Mouse (Mus musculus): ENCODE data around the gene Zscan20. TPM values are rescaled to one million over a fixed set of nuclear protein-coding genes. Genes with fewer than 3 reads are reported as not detected.
A peak's percentile ranks its signal among the peaks of the same experiment; 100 is the strongest.
"Not testable (repeated sequence)": the region's sequence is repeated elsewhere in the genome, so short reads cannot be mapped to it uniquely, and the experiment has no call there.

The Zscan20 gene
- polyA plus RNA-seq, 1 experiment from 2014 or later, result 9.2 TPM

DNA sequence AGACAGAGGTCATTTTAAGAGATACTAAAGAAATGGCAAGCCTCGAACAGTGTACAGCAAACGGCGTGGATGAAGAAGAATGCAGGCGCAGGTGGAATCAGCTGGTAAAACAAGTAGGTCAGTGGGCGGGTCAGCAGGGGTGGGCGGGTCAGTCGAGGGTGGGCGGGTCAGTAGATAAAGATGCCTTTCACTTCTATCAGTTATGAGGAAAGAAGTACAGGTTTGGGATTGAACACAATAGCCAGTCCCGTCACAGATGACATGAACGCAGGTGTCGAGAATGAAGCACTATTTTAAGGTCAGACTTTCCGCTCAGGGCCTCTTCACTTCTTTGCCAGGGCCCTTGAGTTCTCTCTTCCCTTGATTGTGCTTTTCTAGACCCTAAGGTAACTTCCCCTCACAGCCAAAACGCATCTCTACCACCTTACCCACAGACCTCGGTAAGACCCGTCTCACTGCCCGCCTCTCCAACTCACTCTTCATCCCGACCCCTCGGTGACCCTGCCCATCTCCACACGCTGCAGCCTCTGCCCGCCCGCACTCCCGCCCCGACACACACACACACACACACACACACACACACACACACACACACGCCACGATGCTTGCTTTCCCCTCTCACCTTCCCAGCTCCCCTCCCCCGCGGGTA, 498 bp downstream of the Zscan20 start:
- Histone ChIP-seq H3K27ac (replicated peaks) (peak overlapping the region; percentile 55), H3K27me3 (no peaks in the 10 kb centered on the region), H3K4me2 (replicated peaks) (peak overlapping the region; percentile 75), H3K36me3 (peaks cover 3% of the 10 kb centered on the region), H3K4me3 (peak overlapping the region; percentile 73), H3K9me3 (no peaks in the 10 kb centered on the region), H3K4me1 (peaks cover 14% of the 10 kb centered on the region), H3K9ac (replicated peaks) (peak overlapping the region; percentile 83)
- 12% methylated on average over 22 of the region's 27 CpGs for WGBS
- peak; percentile 82 for ATAC-seq (ENCODE audit: low FRiP score, low read depth)

DNA sequence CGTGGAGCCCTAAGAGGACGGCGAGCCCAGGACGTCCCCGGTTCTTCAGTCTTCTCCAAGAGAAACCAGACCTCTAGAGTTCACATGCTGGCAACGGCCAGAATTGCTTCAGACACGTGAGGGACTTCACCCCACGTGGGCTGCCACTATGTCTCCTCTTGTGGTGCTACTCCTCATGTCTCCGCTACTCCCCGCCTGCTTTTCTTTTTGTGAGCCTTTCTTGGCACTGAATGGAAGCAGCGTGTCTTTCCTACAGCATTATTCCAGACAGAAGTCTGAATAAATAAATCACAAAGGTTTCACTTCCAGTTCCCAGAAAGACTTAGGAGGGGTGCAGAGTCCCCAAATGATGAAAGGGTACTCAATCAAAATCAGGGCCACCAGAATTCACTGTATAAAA, 2.2 kb downstream of the Zscan20 start:
- no peak overlapping the region for H3K4me2 ChIP-seq (replicated peaks)
- no peaks in the 10 kb centered on the region for H3K9me3 ChIP-seq
- H3K27ac ChIP-seq (replicated peaks), result no peak overlapping the region
- H3K4me3 ChIP-seq, result no peak overlapping the region
- no peak for ATAC-seq (ENCODE audit: low FRiP score, low read depth)
- no peak overlapping the region for H3K9ac ChIP-seq (replicated peaks)
- 87% methylated on average over 11 of the region's 11 CpGs for WGBS
- H3K4me1 ChIP-seq, result peaks cover 14% of the 10 kb centered on the region
- peaks cover 20% of the 10 kb centered on the region for H3K36me3 ChIP-seq
- no peaks in the 10 kb centered on the region for H3K27me3 ChIP-seq

DNA sequence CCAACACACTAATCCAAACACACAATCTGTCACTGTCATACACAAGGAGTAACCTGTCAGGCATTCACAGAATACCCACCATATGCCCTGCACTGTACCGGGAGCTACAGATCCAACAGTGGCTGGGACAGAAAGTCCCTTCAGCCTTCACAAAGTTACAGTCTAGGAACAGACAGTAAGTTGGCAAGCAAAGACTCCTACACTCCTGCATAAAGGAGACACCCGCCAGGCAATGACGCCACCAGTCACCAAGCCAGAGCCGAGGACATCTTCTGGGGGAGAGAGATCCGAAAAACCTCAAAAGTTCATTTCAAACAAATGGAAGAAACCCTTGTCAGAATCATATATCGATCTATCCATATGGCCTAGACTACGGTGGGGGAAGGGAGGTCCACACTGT, 3.3 kb downstream of the Zscan20 start:
- Histone ChIP-seq H3K4me1 (peaks cover 14% of the 10 kb centered on the region), H3K9me3 (no peaks in the 10 kb centered on the region), H3K27ac (replicated peaks) (no peak overlapping the region), H3K4me2 (replicated peaks) (no peak overlapping the region), H3K9ac (replicated peaks) (no peak overlapping the region), H3K4me3 (no peak overlapping the region), H3K27me3 (no peaks in the 10 kb centered on the region), H3K36me3 (peaks cover 31% of the 10 kb centered on the region)
- 94% methylated on average over 7 of the region's 7 CpGs for WGBS
- no peak for ATAC-seq (ENCODE audit: low FRiP score, low read depth)

DNA sequence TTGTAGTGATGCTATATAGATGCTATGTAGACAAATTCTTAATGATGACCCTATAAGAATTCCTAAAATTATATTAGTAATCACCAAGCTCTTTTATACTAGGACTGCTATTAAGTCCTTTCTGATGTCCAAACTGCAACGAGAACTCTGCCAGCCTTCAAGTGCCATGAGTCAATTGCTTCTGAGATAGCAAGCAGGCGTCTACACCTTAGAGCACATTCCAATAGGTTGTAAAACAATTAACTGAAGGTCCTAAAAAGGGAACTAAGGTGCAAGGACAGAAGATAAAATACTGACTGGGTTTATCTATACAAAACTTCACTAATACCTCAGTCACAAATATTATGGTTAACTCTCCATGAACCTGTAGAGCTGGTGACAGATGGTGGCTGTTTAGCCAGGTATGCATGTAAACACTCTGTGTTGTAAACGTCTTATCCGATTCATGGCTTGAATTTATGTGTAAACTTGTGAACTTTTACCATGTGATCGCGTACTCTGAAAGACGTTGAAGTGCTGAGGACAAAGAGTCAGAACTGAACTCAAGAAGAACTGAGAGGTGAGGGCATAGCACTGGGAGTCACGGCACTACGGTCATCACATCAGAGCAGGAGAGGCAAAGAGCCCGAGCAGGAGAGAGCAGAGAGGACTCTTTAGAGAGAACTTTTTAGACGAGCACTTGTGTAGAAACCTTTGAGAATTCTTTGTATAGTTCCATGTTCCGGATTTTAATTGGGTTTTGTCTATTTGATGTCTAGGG, 11.9 kb downstream of the Zscan20 start:
- Histone ChIP-seq H3K4me3 (no peak overlapping the region), H3K9me3 (no peaks in the 10 kb centered on the region), H3K4me1 (no peaks in the 10 kb centered on the region), H3K27ac (replicated peaks) (no peak overlapping the region), H3K27me3 (no peaks in the 10 kb centered on the region), H3K36me3 (peaks cover 32% of the 10 kb centered on the region), H3K9ac (replicated peaks) (no peak overlapping the region), H3K4me2 (replicated peaks) (no peak overlapping the region)
- ATAC-seq (ENCODE audit: low FRiP score, low read depth), result no peak
- 94% methylated on average over 12 of the region's 12 CpGs for WGBS

DNA sequence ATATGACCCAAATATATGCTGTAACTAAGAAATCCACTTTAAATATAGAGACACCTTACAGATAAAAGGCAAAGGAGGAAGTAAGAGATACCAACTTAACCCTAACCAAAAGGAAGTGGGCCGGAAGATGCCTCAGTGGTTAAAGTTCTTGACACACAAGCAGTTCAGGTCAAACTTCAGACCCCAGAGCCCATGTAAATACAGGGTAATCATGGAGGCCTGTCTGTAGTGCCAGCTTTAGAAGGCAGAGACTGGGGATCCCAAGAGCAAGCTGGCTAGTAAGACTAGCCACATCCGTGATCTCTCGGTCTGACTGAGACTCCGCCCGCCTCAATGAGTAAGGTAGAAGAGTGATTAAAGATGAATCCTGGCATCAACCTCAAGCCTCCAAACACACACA, 15.8 kb downstream of the Zscan20 start:
- H3K4me3 ChIP-seq, result no peak overlapping the region
- no peaks in the 10 kb centered on the region for H3K4me1 ChIP-seq
- no peaks in the 10 kb centered on the region for H3K27me3 ChIP-seq
- no peaks in the 10 kb centered on the region for H3K9me3 ChIP-seq
- ATAC-seq (ENCODE audit: low FRiP score, low read depth), result no peak
- peaks cover 44% of the 10 kb centered on the region for H3K36me3 ChIP-seq
- no peak overlapping the region for H3K27ac ChIP-seq (replicated peaks)
- H3K9ac ChIP-seq (replicated peaks), result no peak overlapping the region
- no peak overlapping the region for H3K4me2 ChIP-seq (replicated peaks)
- 94% methylated on average over 5 of the region's 5 CpGs for WGBS

DNA sequence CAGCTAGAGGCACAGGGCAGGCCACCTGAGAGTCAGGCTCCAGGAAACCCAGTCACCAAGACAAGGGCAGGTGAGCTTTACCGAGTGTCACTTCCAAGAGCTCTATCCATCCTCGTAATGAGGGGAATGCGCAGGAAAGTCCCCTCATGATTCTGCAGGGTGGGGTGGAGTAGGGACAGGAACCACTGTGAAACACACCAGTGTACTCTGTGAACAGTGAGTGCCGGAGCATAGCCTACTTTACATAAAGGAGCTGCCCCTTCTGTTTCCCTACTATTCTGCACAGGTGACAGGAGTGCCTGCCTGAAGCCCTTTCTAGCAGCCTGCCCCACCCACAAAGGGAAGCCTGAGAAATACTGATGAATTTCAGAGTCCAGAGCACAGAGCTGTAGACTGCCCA, 16.6 kb downstream of the Zscan20 start:
- Histone ChIP-seq H3K4me2 (replicated peaks) (no peak overlapping the region), H3K9me3 (no peaks in the 10 kb centered on the region), H3K4me1 (no peaks in the 10 kb centered on the region), H3K9ac (replicated peaks) (no peak overlapping the region), H3K27me3 (no peaks in the 10 kb centered on the region), H3K27ac (replicated peaks) (no peak overlapping the region), H3K4me3 (no peak overlapping the region), H3K36me3 (peaks cover 50% of the 10 kb centered on the region)
- WGBS, result 96% methylated on average over 4 of the region's 4 CpGs
- no peak for ATAC-seq (ENCODE audit: low FRiP score, low read depth)

DNA sequence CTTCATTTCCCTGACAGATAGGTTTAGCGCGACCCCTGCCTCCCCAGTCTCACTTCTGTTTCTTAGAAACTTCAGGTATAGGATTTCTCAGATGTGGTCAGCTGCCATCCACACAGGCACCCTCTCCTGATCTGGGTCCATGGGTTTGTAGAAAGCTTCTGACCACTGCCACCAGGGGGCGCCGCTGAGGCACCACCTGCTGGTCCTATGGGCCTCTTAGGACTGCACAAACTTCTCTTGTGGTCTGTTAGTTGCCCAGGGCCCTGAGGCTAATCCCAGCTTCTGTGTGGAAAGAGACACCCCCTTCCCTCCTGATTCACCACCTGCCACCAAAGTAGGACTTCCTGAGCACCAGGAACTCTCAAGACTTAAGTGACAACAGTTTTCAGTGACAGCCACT, 30.7 kb downstream of the Zscan20 start:
- peaks cover 58% of the 10 kb centered on the region for H3K36me3 ChIP-seq
- WGBS, result 47% methylated on average over 4 of the region's 4 CpGs
- no peak overlapping the region for H3K27ac ChIP-seq (replicated peaks)
- H3K4me3 ChIP-seq, result no peak overlapping the region
- H3K27me3 ChIP-seq, result no peaks in the 10 kb centered on the region
- ATAC-seq (ENCODE audit: low FRiP score, low read depth), result no peak
- H3K4me1 ChIP-seq, result no peaks in the 10 kb centered on the region
- no peak overlapping the region for H3K4me2 ChIP-seq (replicated peaks)
- H3K9me3 ChIP-seq, result peaks cover 39% of the 10 kb centered on the region
- H3K9ac ChIP-seq (replicated peaks), result no peak overlapping the region

DNA sequence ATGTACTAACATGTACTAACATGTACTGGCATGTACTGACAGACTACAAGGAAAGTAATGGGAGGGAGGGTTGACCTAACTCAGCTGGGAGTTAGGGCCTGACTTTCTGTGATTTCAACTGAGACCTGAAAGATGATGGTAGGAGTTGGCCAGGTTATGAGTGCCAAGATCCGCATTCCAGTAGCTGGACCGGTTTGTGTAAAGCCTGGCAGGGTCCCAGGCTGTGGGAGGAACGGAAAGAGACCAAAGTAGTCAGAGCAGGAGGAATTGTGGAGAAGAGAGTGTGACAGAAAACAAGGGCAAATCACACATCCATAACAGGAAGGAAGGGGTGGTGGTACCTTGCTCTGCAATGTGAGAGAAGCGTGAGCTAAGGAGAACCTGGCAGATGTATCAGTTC, 34.1 kb downstream of the Zscan20 start:
- 97% methylated on average over 4 of the region's 4 CpGs for WGBS
- Histone ChIP-seq H3K9ac (replicated peaks) (no peak overlapping the region), H3K9me3 (peaks cover 5% of the 10 kb centered on the region), H3K4me1 (no peaks in the 10 kb centered on the region), H3K4me3 (no peak overlapping the region), H3K27ac (replicated peaks) (no peak overlapping the region), H3K27me3 (no peaks in the 10 kb centered on the region), H3K4me2 (replicated peaks) (no peak overlapping the region), H3K36me3 (peaks cover 24% of the 10 kb centered on the region)
- ATAC-seq (ENCODE audit: low FRiP score, low read depth), result no peak

DNA sequence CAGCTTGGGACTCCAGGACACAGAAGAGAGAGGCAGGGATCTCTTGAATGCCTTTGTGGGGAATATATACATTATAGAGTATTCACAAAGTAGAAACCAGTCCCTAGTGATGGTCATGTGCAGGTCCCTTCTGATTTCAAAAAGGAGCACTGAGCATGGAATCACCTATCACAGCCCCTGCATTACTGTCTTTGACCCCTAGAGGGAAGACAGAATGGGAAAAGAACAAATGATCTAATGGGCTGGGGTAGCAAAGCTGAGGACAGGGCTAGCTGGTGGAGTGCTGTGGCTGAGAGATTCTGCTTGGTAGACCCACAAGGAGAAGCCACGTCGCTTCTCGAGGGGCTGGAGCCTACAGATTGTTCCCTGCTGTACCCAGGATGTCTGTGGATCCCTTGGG, 49.6 kb downstream of the Zscan20 start:
- Histone ChIP-seq H3K9me3 (no peaks in the 10 kb centered on the region), H3K4me1 (no peaks in the 10 kb centered on the region), H3K4me3 (no peak overlapping the region), H3K27me3 (no peaks in the 10 kb centered on the region), H3K27ac (replicated peaks) (no peak overlapping the region), H3K36me3 (no peaks in the 10 kb centered on the region), H3K9ac (replicated peaks) (no peak overlapping the region), H3K4me2 (replicated peaks) (no peak overlapping the region)
- WGBS, result 88% methylated on average over 3 of the region's 3 CpGs
- ATAC-seq (ENCODE audit: low FRiP score, low read depth), result no peak

DNA sequence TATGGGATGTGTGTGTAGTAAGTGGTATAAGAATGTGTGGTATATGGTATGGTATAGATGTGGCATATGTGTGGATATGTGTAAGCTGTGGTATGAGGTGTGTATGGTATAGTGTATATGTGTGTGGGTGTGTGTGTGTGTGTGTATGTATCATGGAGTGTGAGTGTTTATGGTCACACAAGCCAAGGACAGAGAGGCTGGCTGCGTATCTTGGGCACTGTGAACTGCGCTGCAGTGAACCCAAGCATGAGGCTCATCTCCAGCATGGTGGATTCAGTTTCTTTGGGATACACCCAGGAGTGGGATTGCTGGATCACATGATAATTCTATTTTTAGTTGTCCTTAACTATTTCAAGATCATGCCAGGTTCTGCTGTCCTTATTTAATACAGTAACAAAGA, 55.7 kb downstream of the Zscan20 start:
- Histone ChIP-seq H3K27ac (replicated peaks) (no peak overlapping the region), H3K9me3 (no peaks in the 10 kb centered on the region), H3K27me3 (no peaks in the 10 kb centered on the region), H3K9ac (replicated peaks) (no peak overlapping the region), H3K4me3 (no peak overlapping the region), H3K36me3 (no peaks in the 10 kb centered on the region), H3K4me1 (no peaks in the 10 kb centered on the region), H3K4me2 (replicated peaks) (no peak overlapping the region)
- WGBS, result 97% methylated on average over 2 of the region's 2 CpGs
- no peak for ATAC-seq (ENCODE audit: low FRiP score, low read depth)

DNA sequence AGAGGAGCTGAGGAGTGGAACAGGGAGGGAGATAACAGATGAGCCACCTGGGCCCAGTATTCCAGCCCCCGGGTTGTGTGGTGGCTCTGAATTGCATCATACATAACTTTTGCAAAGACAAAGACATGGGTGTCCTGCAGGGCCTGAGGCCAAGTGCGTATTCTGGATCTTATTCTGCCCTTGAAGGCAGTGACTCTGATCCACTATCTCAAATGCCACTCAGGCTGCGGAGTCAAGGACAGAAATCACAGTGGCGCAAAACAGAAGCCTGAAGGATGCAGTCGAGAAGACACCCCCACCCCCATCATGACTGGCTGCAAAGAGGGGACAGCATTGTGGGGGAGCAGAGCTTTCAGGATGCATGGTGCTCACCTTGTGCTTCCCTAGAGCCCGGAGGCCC, 59.1 kb downstream of the Zscan20 start:
- no peak overlapping the region for H3K4me2 ChIP-seq (replicated peaks)

DNA sequence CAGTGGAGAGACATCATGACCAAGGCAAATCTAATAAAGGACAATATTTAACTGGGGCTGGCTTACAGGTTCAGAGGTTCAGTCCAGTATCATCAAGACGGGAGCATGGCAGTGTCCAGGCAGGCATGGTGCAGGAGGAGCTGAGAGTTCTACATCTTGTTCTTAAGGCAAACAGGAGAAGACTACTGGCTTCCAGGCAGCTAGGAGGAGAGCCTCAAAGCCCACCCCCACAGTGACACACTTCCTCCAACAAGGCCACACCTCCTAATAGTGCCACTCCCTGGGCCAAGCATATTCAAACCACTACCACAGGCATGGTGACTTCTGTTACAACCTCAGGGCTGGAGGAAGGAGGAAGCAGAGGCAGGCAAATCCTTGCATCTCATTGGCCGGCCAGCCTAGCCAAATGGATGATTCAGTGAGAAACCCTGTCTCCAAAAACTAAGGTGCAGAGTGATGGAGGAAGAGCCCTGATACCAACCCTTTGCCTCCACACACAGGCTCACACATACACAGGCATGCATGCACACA, 65.9 kb downstream of the Zscan20 start:
- H3K36me3 ChIP-seq; H3K4me2 ChIP-seq (replicated peaks); H3K4me1 ChIP-seq; ATAC-seq (ENCODE audit: low FRiP score, low read depth); H3K4me3 ChIP-seq; H3K27me3 ChIP-seq; H3K9me3 ChIP-seq; H3K27ac ChIP-seq (replicated peaks); H3K9ac ChIP-seq (replicated peaks): not testable (repeated sequence)
- WGBS, result 75% methylated on average over 2 of the region's 2 CpGs

More for the DNA sequence above, 59.1 kb downstream of the Zscan20 start:
- Histone ChIP-seq H3K27ac (replicated peaks) (no peak overlapping the region), H3K36me3 (no peaks in the 10 kb centered on the region), H3K9ac (replicated peaks) (no peak overlapping the region), H3K4me1 (no peaks in the 10 kb centered on the region), H3K4me3 (no peak overlapping the region), H3K9me3 (no peaks in the 10 kb centered on the region), H3K27me3 (no peaks in the 10 kb centered on the region)
- ATAC-seq (ENCODE audit: low FRiP score, low read depth), result no peak
- WGBS, result 89% methylated on average over 6 of the region's 6 CpGs
